Mouse (Mus musculus): ENCODE measurements around the gene Adgrf5. TPM values are rescaled to one million over a fixed set of nuclear protein-coding genes. Genes with fewer than 3 reads are reported as not detected.

Adgrf5 gene
- polyA plus RNA-seq (2017; shearing (Covaris generic)), result under 1 TPM in 1 of 2 experiments, not detected in 1; 0.09 TPM

DNA sequence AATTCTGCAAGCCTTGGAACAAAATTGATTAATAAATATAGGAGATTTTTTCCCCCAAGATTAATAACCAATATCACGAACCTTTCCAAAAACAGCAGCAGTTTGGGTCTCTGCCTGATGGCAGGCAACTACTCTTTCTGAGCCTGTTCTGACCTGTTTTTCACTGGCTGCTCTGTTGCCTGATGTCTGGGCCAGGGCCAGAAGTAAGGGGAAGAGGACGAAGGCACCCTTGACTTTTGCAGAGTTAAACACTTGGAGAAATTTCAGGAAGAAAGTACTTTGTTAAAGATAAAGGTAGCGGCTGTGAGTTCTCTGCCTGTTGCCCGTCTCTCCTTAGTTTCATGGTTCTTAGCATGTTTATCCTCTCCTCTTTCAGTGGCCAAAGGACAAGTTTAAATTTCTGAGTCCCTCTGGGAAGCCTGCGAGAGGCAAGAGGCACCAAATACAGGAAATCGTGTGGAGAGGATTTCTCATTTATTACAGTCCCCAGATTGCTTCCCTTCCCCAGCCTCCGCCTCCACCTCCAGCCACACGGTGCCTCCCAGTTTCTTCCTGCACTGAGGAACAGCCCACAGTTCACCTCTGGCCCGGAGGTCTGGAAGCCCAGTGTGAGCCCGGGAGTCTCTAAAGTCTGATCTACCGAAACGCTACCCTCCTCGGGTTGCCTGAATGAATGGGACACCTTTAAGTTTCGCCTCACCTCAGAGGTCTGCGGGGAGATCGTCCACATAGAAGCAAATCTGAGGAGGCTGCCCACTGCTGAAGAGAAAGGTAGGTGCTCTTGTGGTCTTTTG is at the start of gene Adgrf5:
TSS of gene Adgrf5 (plus strand) at position 626 of the 794 bp plus-strand sequence.

DNA sequence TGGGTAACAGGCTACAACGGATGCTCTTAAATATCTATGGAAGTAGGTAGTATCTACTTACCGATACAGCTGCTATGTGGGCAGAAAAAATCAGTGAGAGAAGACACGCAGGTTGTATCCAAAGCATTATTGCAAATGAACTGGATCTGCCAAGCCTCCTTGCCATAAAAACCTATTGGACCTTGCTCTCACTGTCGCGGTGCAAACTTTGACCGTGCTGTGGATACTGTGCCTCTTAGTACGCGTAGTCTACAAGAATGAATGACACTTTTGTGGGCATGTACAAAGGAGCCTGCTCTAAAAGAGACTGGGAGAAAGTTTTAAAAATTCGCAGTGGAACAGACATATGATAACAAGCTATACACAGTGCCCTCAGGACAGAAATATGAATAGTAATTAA is 142.3 kb downstream of the Adgrf5 start, which contains the start of gene Mep1a:
TSS of gene Mep1a (minus strand) at position 221 of the 400 bp plus-strand sequence.

Other genes with a start within 250 kb of the Adgrf5 start
- not detected for gene Adgrf1, start 90.1 kb upstream of the Adgrf5 start, polyA plus RNA-seq (2017; shearing (Covaris generic))
- gene Mep1a, start 142.4 kb downstream of the Adgrf5 start, polyA plus RNA-seq (2017; shearing (Covaris generic)), result under 1 TPM in 1 of 2 experiments, not detected in 1; 0.06 TPM
- not detected for gene Ankrd66, start 183.2 kb downstream of the Adgrf5 start, polyA plus RNA-seq (2017; shearing (Covaris generic))
- 10 to 100 TPM in 1 of 2 experiments, 1 to 10 TPM in 1; 1.4 to 13.2 TPM for gene Pla2g7, start 207.6 kb downstream of the Adgrf5 start, polyA plus RNA-seq (2017; shearing (Covaris generic))

Measured in activated CD4-positive, CD25-positive, alpha-beta regulatory T cell (primary cell).